ENCODE assay signal across 7 mouse cellular contexts in genomic region chr2:138256411-138256810, GRCm38 (mm10). TPM values are rescaled to one million over a fixed set of nuclear protein-coding genes. Genes with fewer than 3 reads are reported as not detected.
DNase-seq lines count a peak whose midpoint lies in the region; ATAC-seq and TF ChIP-seq lines count a peak whose summit lies in the region.

Gene Btbd3, plus strand, starts transcription at chr2:138256565.

- no peaks in the 10 kb centered on the region for H3K36me3 ChIP-seq in embryonic facial prominence, embryonic 10.5 days (replicated peaks)
- no peaks in the 10 kb centered on the region for H3K36me3 ChIP-seq in kidney, adult 2 months (ENCODE audit: control insufficient read depth, insufficient read depth, low read length)
- no peaks in the 10 kb centered on the region for H3K36me3 ChIP-seq in limb, embryonic 10.5 days
- no peaks in the 10 kb centered on the region for H3K36me3 ChIP-seq in midbrain, embryonic 11.5 days (ENCODE audit: control insufficient read depth, insufficient read depth, low read length)
- no peaks in the 10 kb centered on the region for H3K36me3 ChIP-seq in spleen, adult 2 months (ENCODE audit: control insufficient read depth, insufficient read depth, low read length)

- DNase-seq in adrenal gland, postnatal 25 days: peak; percentile 98
- peak; percentile 96 for DNase-seq in embryonic facial prominence, embryonic 10.5 days (ENCODE audit: low spot score)
- peak; percentile 100 for DNase-seq in heart, adult 11 months
- DNase-seq in kidney, adult 2 months: peak; percentile 97
- DNase-seq in limb, embryonic 10.5 days (ENCODE audit: low spot score): peak; percentile 92
- peak; percentile 99 for DNase-seq in midbrain, embryonic 11.5 days (ENCODE audit: low spot score, missing footprints)
- DNase-seq in spleen, adult 2 months (ENCODE audit: low read depth in 1 of 2, low spot score in 2 of 2): peak in 1 of 2 experiments; percentile 37

- under 1% methylated on average over 39 of the region's 39 CpGs for WGBS in embryonic facial prominence, embryonic 10.5 days
- WGBS in kidney, adult 2 months: under 1% methylated on average over 39 of the region's 39 CpGs
- WGBS in limb, embryonic 10.5 days: under 1% methylated on average over 39 of the region's 39 CpGs
- WGBS in midbrain, embryonic 11.5 days: 0% methylated on average over 30 of the region's 39 CpGs
- WGBS in spleen, adult 2 months: under 1% methylated on average over 39 of the region's 39 CpGs

- no peak for TF ChIP-seq POLR2A in kidney, adult 2 months (IDR thresholded peaks at IDR 0.05; ENCODE audit: low read depth, low read length)
- no peak for TF ChIP-seq POLR2A in spleen, adult 2 months (IDR thresholded peaks at IDR 0.05; ENCODE audit: low read depth, low read length)

- peak within 1 kb of the TSS; percentile 86 for H3K9ac ChIP-seq in midbrain, embryonic 11.5 days (ENCODE audit: low read length)

- ATAC-seq in midbrain, embryonic 11.5 days (ENCODE audit: low FRiP score): peak; percentile 99

- no peaks in the 10 kb centered on the region for H3K9me3 ChIP-seq in embryonic facial prominence, embryonic 10.5 days
- no peaks in the 10 kb centered on the region for H3K9me3 ChIP-seq in limb, embryonic 10.5 days (replicated peaks)
- H3K9me3 ChIP-seq in midbrain, embryonic 11.5 days (ENCODE audit: control insufficient read depth, low read length): no peaks in the 10 kb centered on the region

- peaks cover 36% of the 10 kb centered on the region for H3K4me1 ChIP-seq in embryonic facial prominence, embryonic 10.5 days
- peaks cover 10% of the 10 kb centered on the region for H3K4me1 ChIP-seq in kidney, adult 2 months (ENCODE audit: control insufficient read depth, insufficient read depth, low read length)
- H3K4me1 ChIP-seq in limb, embryonic 10.5 days: peaks cover 32% of the 10 kb centered on the region
- H3K4me1 ChIP-seq in midbrain, embryonic 11.5 days (ENCODE audit: control insufficient read depth, insufficient read depth, low read length): peaks cover 10% of the 10 kb centered on the region; the same call in 1 of the 2 replicates
- peaks cover 4% of the 10 kb centered on the region; the same call in 1 of the 2 replicates for H3K4me1 ChIP-seq in spleen, adult 2 months (ENCODE audit: control insufficient read depth, insufficient read depth, insufficient read length)

- TF ChIP-seq CTCF in kidney, adult 2 months (conservative IDR thresholded peaks at IDR 0.05; ENCODE audit: insufficient read depth, insufficient read length, low read depth, low read length): no peak
- no peak for TF ChIP-seq CTCF in spleen, adult 2 months (IDR thresholded peaks at IDR 0.05; ENCODE audit: extremely low read depth, insufficient read depth, insufficient read length, insufficient replicate concordance)

- H3K4me3 ChIP-seq in embryonic facial prominence, embryonic 10.5 days: peak within 1 kb of the TSS; percentile 95
- peak within 1 kb of the TSS; percentile 80 for H3K4me3 ChIP-seq in kidney, adult 2 months (ENCODE audit: insufficient read depth, low read depth, low read length)
- H3K4me3 ChIP-seq in limb, embryonic 10.5 days: peak within 1 kb of the TSS; percentile 97
- H3K4me3 ChIP-seq in midbrain, embryonic 11.5 days (ENCODE audit: low read depth, low read length): peak within 1 kb of the TSS; percentile 77
- H3K4me3 ChIP-seq in spleen, adult 2 months (ENCODE audit: extremely low read depth, insufficient read depth, insufficient read length): peak within 1 kb of the TSS; percentile 67

- peak within 1 kb of the TSS; percentile 98 for H3K27ac ChIP-seq in embryonic facial prominence, embryonic 10.5 days (replicated peaks)
- peak within 1 kb of the TSS; percentile 72 for H3K27ac ChIP-seq in kidney, adult 2 months (ENCODE audit: insufficient read depth, low read depth, low read length)
- peak within 1 kb of the TSS; percentile 98 for H3K27ac ChIP-seq in limb, embryonic 10.5 days
- peak within 1 kb of the TSS; percentile 64 for H3K27ac ChIP-seq in midbrain, embryonic 11.5 days (ENCODE audit: low read depth, low read length)
- peak within 1 kb of the TSS; percentile 67; the same call in 1 of the 2 replicates for H3K27ac ChIP-seq in spleen, adult 2 months (ENCODE audit: insufficient read depth, low read length)

- peak within 1 kb of the TSS; percentile 71 for H3K4me2 ChIP-seq in midbrain, embryonic 11.5 days

- no peaks in the 10 kb centered on the region for H3K27me3 ChIP-seq in embryonic facial prominence, embryonic 10.5 days (replicated peaks; ENCODE audit: low read depth, poor library complexity, severe bottlenecking)
- H3K27me3 ChIP-seq in kidney, adult 2 months (replicated peaks; ENCODE audit: control insufficient read depth, insufficient read depth, low read length): no peaks in the 10 kb centered on the region
- no peaks in the 10 kb centered on the region for H3K27me3 ChIP-seq in limb, embryonic 10.5 days (ENCODE audit: low read depth, poor library complexity, severe bottlenecking)
- no peaks in the 10 kb centered on the region for H3K27me3 ChIP-seq in midbrain, embryonic 11.5 days (ENCODE audit: control insufficient read depth, insufficient read depth, low read length)
- H3K27me3 ChIP-seq in spleen, adult 2 months (ENCODE audit: control insufficient read depth, insufficient read depth, low read length): peaks cover 2% of the 10 kb centered on the region; the same call in 1 of the 2 replicates

RNA-seq across cellular contexts. Expression of gene Btbd3, which starts in this region (rescaled TPM):
- total RNA-seq in adrenal gland, postnatal 25 days (2021): 20.9 and 24.6 TPM in 2 replicates
- polyA plus RNA-seq in embryonic facial prominence, embryonic 10.5 days (2016; fragmentation: Nextera tagmentation; extraction: Ambion mirVana): 18.0 and 18.6 TPM in 2 replicates
- 6.7 and 6.9 TPM in 2 replicates for polyA plus RNA-seq in kidney, adult 2 months (2012; rRNA removed)
- 11.3 and 13.5 TPM in 2 replicates for polyA plus RNA-seq in limb, embryonic 10.5 days (2016; fragmentation: Nextera tagmentation; extraction: Ambion mirVana)
- 18.3 and 23.3 TPM in 2 replicates for polyA plus RNA-seq in midbrain, embryonic 11.5 days (2014; fragmentation: Nextera tagmentation; extraction: Ambion mirVana)
- 1.9 and 2.4 TPM in 2 replicates for polyA plus RNA-seq in spleen, adult 2 months (2012; rRNA removed)
